Mouse (Mus musculus) kidney, adult 11 months (tissue): ENCODE measurements around the gene Fam98c.
A peak's percentile ranks its signal among the peaks of the same experiment; 100 is the strongest.
"Not testable (repeated sequence)": the region's sequence is repeated elsewhere in the genome, so short reads cannot be mapped to it uniquely, and the experiment has no call there.

Source experiments
- DNase-seq: peaks from one replicate; pipeline ENCODE4 v3.0.0; 2022

Fam98c gene

GRCm38 (mm10) chr7:29155838-29156782, at the start of gene Fam98c:
Fam98c (minus strand) TSS chr7:29156234.
- peak; percentile 88 for DNase-seq

GRCm38 (mm10) chr7:29202577-29202976, 46.5 kb upstream of the Fam98c start:
- no peak for DNase-seq

- DNase-seq: not testable (repeated sequence)
Measured at GRCm38 (mm10) chr7:29194230-29194629, 38.2 kb upstream of the Fam98c start.

- not testable (repeated sequence) for DNase-seq
Measured at GRCm38 (mm10) chr7:29181323-29181722, 25.3 kb upstream of the Fam98c start.

- no peak for DNase-seq
Measured at GRCm38 (mm10) chr7:29180854-29181236, 24.8 kb upstream of the Fam98c start.

- peak; percentile 99 for DNase-seq
Measured at GRCm38 (mm10) chr7:29180077-29180853, 24.2 kb upstream of the Fam98c start, which contains the start of gene Psmd8. Psmd8 (minus strand) TSS chr7:29180701.

- DNase-seq: no peak
Measured at GRCm38 (mm10) chr7:29179323-29179722, 23.3 kb upstream of the Fam98c start.

- DNase-seq: no peak
Measured at GRCm38 (mm10) chr7:29178106-29178505, 22.1 kb upstream of the Fam98c start.

GRCm38 (mm10) chr7:29172390-29173016, 16.5 kb upstream of the Fam98c start:
- DNase-seq: no peak

GRCm38 (mm10) chr7:29171562-29172097, 15.6 kb upstream of the Fam98c start:
- DNase-seq: no peak

GRCm38 (mm10) chr7:29170755-29171561, 14.9 kb upstream of the Fam98c start:
- no peak for DNase-seq

GRCm38 (mm10) chr7:29170066-29170754, 14.2 kb upstream of the Fam98c start, which contains the start of the genes Ggn and Spred3:
Ggn (plus strand) TSS chr7:29170210.
Spred3 (minus strand) TSS chr7:29170411.
- peak; percentile 88 for DNase-seq

- peak; percentile 74 for DNase-seq
Measured at GRCm38 (mm10) chr7:29169231-29170065, 13.4 kb upstream of the Fam98c start.

GRCm38 (mm10) chr7:29168791-29169230, 12.8 kb upstream of the Fam98c start:
- no peak for DNase-seq

- DNase-seq: no peak
Measured at GRCm38 (mm10) chr7:29168121-29168695, 12.2 kb upstream of the Fam98c start.

GRCm38 (mm10) chr7:29167656-29168055, 11.6 kb upstream of the Fam98c start:
- no peak for DNase-seq

GRCm38 (mm10) chr7:29162750-29163525, 6.9 kb upstream of the Fam98c start:
- DNase-seq: peak; percentile 81

GRCm38 (mm10) chr7:29162294-29162693, 6.3 kb upstream of the Fam98c start:
- DNase-seq: no peak

GRCm38 (mm10) chr7:29158264-29158663, 2.2 kb upstream of the Fam98c start:
- no peak for DNase-seq
